Mouse (Mus musculus) stomach, postnatal 0 days (tissue): Measurements from ENCODE around the gene Nmur1. TPM values are rescaled to one million over a fixed set of nuclear protein-coding genes. Genes with fewer than 3 reads are reported as not detected.
A peak's percentile ranks its signal among the peaks of the same experiment; 100 is the strongest.

ENCODE experiments used
- ATAC-seq: fragments of 200-750 bp; cut with Nextera tagmentation; 2 replicates; pipeline ENCODE4 v1.8.0; 2017; ENCODE audit not compliant: low FRiP score, low TSS enrichment
- DNase-seq: peaks from one replicate; pipeline ENCODE4 v3.0.0-alpha.2; 2016; ENCODE audit warnings: low spot score
- H3K27ac ChIP-seq: fragments of 300-500 bp; sonication (generic); replicated peaks from 2 replicates; pipeline ENCODE4 v1.5.1; 2014; ENCODE audit warnings: mild to moderate bottlenecking, control low read depth
- H3K27me3 ChIP-seq: fragments of 300-500 bp; sonication (generic); 2 replicates; pipeline ENCODE4 v1.6.1; 2014; ENCODE audit warnings: low read length; ENCODE audit not compliant: control insufficient read depth, insufficient read depth
- H3K36me3 ChIP-seq: fragments of 300-500 bp; sonication (generic); 2 replicates; pipeline ENCODE4 v1.6.1; 2014; ENCODE audit warnings: low read length, mixed read lengths; ENCODE audit not compliant: control insufficient read depth, insufficient read depth
- H3K4me1 ChIP-seq: fragments of 300-500 bp; sonication (generic); replicated peaks from 2 replicates; pipeline ENCODE4 v1.6.1; 2014; ENCODE audit warnings: antibody characterized with exemption; ENCODE audit not compliant: control insufficient read depth, insufficient read depth
- H3K4me2 ChIP-seq: fragments of 300-500 bp; sonication (generic); replicated peaks from 2 replicates; pipeline ENCODE4 v1.6.1; 2014; ENCODE audit warnings: low read depth, mild to moderate bottlenecking, control low read depth, moderate library complexity
- H3K4me3 ChIP-seq: fragments of 300-500 bp; sonication (generic); 2 replicates; pipeline ENCODE4 v1.5.1; 2014; ENCODE audit warnings: low read depth, low read length, control low read depth
- H3K9ac ChIP-seq: fragments of 300-500 bp; sonication (generic); 2 replicates; pipeline ENCODE4 v1.6.1; 2014; ENCODE audit warnings: mild to moderate bottlenecking, low read length, control low read depth, mixed read lengths
- H3K9me3 ChIP-seq: fragments of 300-500 bp; sonication (generic); 2 replicates; pipeline ENCODE4 v1.6.1; 2016; ENCODE audit warnings: low read length; ENCODE audit not compliant: control insufficient read depth
- CTCF ChIP-seq: IDR thresholded peaks from 2 replicates; pipeline ENCODE4 v1.5.1; 2016; ENCODE audit warnings: antibody characterized with exemption, low read depth, mild to moderate bottlenecking, moderate library complexity
- EP300 ChIP-seq: optimal IDR thresholded peaks from 2 replicates; pipeline ENCODE3; 2016; ENCODE audit warnings: antibody characterized with exemption
- WGBS: fragments of 180-500 bp; shearing (Covaris S2); extraction: QIAGEN DNeasy Blood & Tissue Kit; methylation state at CpG from one replicate; pipeline ENCODE4 v1.1.7; 2014; 5-methylcytosine and 5-hydroxymethylcytosine counted together
- polyA plus RNA-seq: library from polyadenylated mRNA; unstranded; fragments of >200 nt; fragmentation: Nextera tagmentation; extraction: Ambion mirVana; gene quantifications from 2 replicates; pipeline ENCODE4 v1.2.1, GENCODE M21; 2015

Gene Nmur1
- polyA plus RNA-seq, 1 experiment from 2014 or later: 0.56 TPM

DNA sequence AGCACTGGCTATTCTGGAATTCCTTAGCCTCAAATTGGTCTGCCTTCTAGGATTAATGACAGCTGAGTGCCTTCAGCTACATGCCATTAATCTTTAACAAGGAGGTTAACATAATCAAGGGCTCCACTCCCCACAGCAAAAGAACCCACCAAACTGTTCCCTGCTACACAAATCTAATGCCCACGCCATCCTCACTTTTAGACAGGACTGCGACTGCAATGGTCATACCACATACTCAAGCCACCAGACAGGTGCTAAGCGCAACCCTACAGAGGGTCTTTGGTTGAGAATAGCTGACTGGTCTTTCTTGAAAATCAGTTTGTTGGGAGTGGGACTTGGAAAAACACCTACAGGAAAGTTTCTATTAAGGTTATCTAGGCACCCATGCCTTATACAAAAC is 76.8 kb downstream of the Nmur1 start:
- ATAC-seq (no peak), DNase-seq (no peak)
- TF ChIP-seq EP300 (no peak), CTCF (no peak)
- Histone ChIP-seq H3K36me3 (peaks cover 32% of the 10 kb centered on the region; the same call in 1 of the 2 replicates), H3K9me3 (no peaks in the 10 kb centered on the region), H3K4me1 (no peaks in the 10 kb centered on the region), H3K27me3 (no peaks in the 10 kb centered on the region), H3K4me2 (no peak overlapping the region), H3K27ac (no peak overlapping the region), H3K4me3 (no peak overlapping the region), H3K9ac (no peak overlapping the region)
- 89% methylated on average over 3 of the region's 3 CpGs for WGBS

DNA sequence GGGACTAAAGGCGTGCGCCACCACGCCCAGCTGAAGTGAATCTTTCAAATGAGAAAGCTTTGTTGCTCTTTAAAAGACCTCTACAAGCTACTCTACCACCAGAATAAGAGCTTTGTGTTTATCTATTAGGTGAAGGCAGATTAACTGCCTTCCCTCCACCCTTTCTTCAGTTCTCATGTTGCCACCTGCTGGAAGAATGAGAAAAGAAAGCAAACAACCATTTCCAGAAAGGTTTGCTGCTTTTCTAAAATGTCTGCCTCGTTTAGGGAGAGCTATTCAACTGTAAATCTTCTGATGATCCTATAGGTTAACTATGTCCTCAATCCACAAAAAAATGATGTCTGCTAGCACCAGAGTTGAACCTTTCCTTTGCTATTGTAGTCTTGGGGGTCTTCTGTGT is 77.2 kb downstream of the Nmur1 start:
- H3K4me3 ChIP-seq: no peak overlapping the region
- no peak for ATAC-seq
- H3K4me1 ChIP-seq: no peaks in the 10 kb centered on the region
- DNase-seq: no peak
- TF ChIP-seq CTCF (peak; percentile 56), EP300 (no peak)
- H3K4me2 ChIP-seq: no peak overlapping the region
- H3K36me3 ChIP-seq: peaks cover 31% of the 10 kb centered on the region; the same call in 1 of the 2 replicates
- no peaks in the 10 kb centered on the region for H3K27me3 ChIP-seq
- no peak overlapping the region for H3K27ac ChIP-seq
- no peak overlapping the region for H3K9ac ChIP-seq
- whole genome bisulfite sequencing: 70% methylated on average over 4 of the region's 4 CpGs
- H3K9me3 ChIP-seq: no peaks in the 10 kb centered on the region

- no peak overlapping the region for H3K9ac ChIP-seq
- DNase-seq: no peak
- H3K36me3 ChIP-seq: peaks cover 27% of the 10 kb centered on the region; the same call in 1 of the 2 replicates
- H3K4me1 ChIP-seq: no peaks in the 10 kb centered on the region
- no peaks in the 10 kb centered on the region for H3K27me3 ChIP-seq
- H3K4me2 ChIP-seq: no peak overlapping the region
- H3K27ac ChIP-seq: no peak overlapping the region
- ATAC-seq: no peak
- TF ChIP-seq EP300 (no peak), CTCF (no peak)
- H3K9me3 ChIP-seq: no peaks in the 10 kb centered on the region
- no peak overlapping the region for H3K4me3 ChIP-seq
- WGBS: 67% methylated on average over 1 of the region's 1 CpGs
Measured at GRCm38 (mm10) chr1:86348083-86348482, 77.9 kb downstream of the Nmur1 start.

GRCm38 (mm10) chr1:86347716-86348045 is 78.3 kb downstream of the Nmur1 start:
- Histone ChIP-seq H3K27me3 (no peaks in the 10 kb centered on the region), H3K4me1 (no peaks in the 10 kb centered on the region), H3K4me3 (no peak overlapping the region), H3K9ac (no peak overlapping the region), H3K27ac (no peak overlapping the region), H3K9me3 (no peaks in the 10 kb centered on the region), H3K36me3 (peaks cover 27% of the 10 kb centered on the region; the same call in 1 of the 2 replicates), H3K4me2 (no peak overlapping the region)
- ATAC-seq (no peak), DNase-seq (no peak)
- no peak for TF ChIP-seq CTCF
- no peak for TF ChIP-seq EP300
- 58% methylated on average over 1 of the region's 1 CpGs for WGBS

GRCm38 (mm10) chr1:86346851-86347715 is 78.9 kb downstream of the Nmur1 start:
- Histone ChIP-seq H3K9ac (no peak overlapping the region), H3K36me3 (peaks cover 23% of the 10 kb centered on the region; the same call in 1 of the 2 replicates), H3K9me3 (no peaks in the 10 kb centered on the region), H3K27me3 (no peaks in the 10 kb centered on the region), H3K27ac (no peak overlapping the region), H3K4me3 (no peak overlapping the region), H3K4me2 (no peak overlapping the region), H3K4me1 (no peaks in the 10 kb centered on the region)
- DNase-seq (no peak), ATAC-seq (no peak)
- TF ChIP-seq EP300 (no peak), CTCF (peak; percentile 41)
- WGBS: 95% methylated on average over 3 of the region's 3 CpGs

DNA sequence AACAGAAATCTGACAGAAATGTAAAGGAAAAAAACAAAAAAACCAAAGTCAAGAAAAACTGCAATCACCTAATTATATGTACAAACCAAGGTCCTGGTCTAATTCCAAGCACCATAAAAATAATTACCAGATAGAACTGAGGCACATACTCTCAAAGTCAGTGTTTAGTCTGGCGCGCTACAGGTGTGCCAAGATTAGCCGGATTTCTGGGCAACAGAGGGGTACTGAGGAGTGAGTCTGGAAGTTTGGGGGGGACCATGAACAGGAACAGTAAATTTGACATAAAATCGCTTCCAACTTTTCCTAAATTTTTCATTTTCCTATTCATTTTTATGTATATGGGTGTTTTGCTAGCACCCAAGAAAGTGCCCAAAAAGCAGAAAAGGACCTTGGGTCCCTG is 80.1 kb downstream of the Nmur1 start:
- Histone ChIP-seq H3K9me3 (no peaks in the 10 kb centered on the region), H3K36me3 (peaks cover 18% of the 10 kb centered on the region; the same call in 1 of the 2 replicates), H3K4me1 (no peaks in the 10 kb centered on the region), H3K9ac (no peak overlapping the region), H3K4me3 (no peak overlapping the region), H3K27me3 (no peaks in the 10 kb centered on the region), H3K27ac (no peak overlapping the region), H3K4me2 (no peak overlapping the region)
- no peak for TF ChIP-seq EP300
- no peak for TF ChIP-seq CTCF
- WGBS: 85% methylated on average over 4 of the region's 4 CpGs
- DNase-seq (no peak), ATAC-seq (no peak)
